Mouse (Mus musculus): ENCODE measurements around the gene Tgtp2.
"Not testable (repeated sequence)": the region's sequence is repeated elsewhere in the genome, so short reads cannot be mapped to it uniquely, and the experiment has no call there.

Gene Tgtp2

GRCm38 (mm10) chr11:49084875-49085274 is 20.9 kb upstream of the Tgtp2 start:
- no peak for DNase-seq (ENCODE audit: low spot score)

GRCm38 (mm10) chr11:49084385-49084784 is 20.4 kb upstream of the Tgtp2 start:
- no peak for DNase-seq (ENCODE audit: low spot score)

- no peak for DNase-seq (ENCODE audit: low spot score)
These were observed 19.8 kb upstream of the Tgtp2 start for GRCm38 (mm10) chr11:49083808-49084207.

- DNase-seq (ENCODE audit: low spot score) = no peak
These were observed 19.1 kb upstream of the Tgtp2 start for GRCm38 (mm10) chr11:49083146-49083545.

- DNase-seq (ENCODE audit: low spot score) = no peak
These were observed 17.9 kb upstream of the Tgtp2 start for GRCm38 (mm10) chr11:49081886-49082285.

- DNase-seq (ENCODE audit: low spot score) = no peak
These were observed 17.4 kb upstream of the Tgtp2 start for GRCm38 (mm10) chr11:49081356-49081755.

GRCm38 (mm10) chr11:49080636-49081035 is 16.6 kb upstream of the Tgtp2 start:
- no peak for DNase-seq (ENCODE audit: low spot score)

GRCm38 (mm10) chr11:49078719-49079118 is 14.7 kb upstream of the Tgtp2 start:
- no peak for DNase-seq (ENCODE audit: low spot score)

GRCm38 (mm10) chr11:49077012-49077411 is 13.0 kb upstream of the Tgtp2 start:
- DNase-seq (ENCODE audit: low spot score) = no peak

- not testable (repeated sequence) for DNase-seq (ENCODE audit: low spot score)
These were observed 12.2 kb upstream of the Tgtp2 start, which contains the start of gene Ifi47 for GRCm38 (mm10) chr11:49076001-49076757. Gene Ifi47, plus strand, starts transcription at chr11:49076587.

- no peak for DNase-seq (ENCODE audit: low spot score)
These were observed 4.4 kb upstream of the Tgtp2 start for GRCm38 (mm10) chr11:49068358-49068757.

GRCm38 (mm10) chr11:49061865-49062264 is 2.1 kb downstream of the Tgtp2 start:
- not testable (repeated sequence) for DNase-seq (ENCODE audit: low spot score)

- DNase-seq (ENCODE audit: low spot score) = not testable (repeated sequence)
These were observed 3.9 kb downstream of the Tgtp2 start for GRCm38 (mm10) chr11:49060061-49060460.

- DNase-seq (ENCODE audit: low spot score) = not testable (repeated sequence)
These were observed 12.1 kb downstream of the Tgtp2 start for GRCm38 (mm10) chr11:49051894-49052293.

GRCm38 (mm10) chr11:49051093-49051891 is 12.7 kb downstream of the Tgtp2 start, which contains the start of gene 9930111J21Rik2:
Gene 9930111J21Rik2, minus strand, starts transcription at chr11:49051242.
- not testable (repeated sequence) for DNase-seq (ENCODE audit: low spot score)

GRCm38 (mm10) chr11:49050064-49050463 is 13.9 kb downstream of the Tgtp2 start:
- not testable (repeated sequence) for DNase-seq (ENCODE audit: low spot score)

- DNase-seq (ENCODE audit: low spot score) = not testable (repeated sequence)
These were observed 51.9 kb downstream of the Tgtp2 start for GRCm38 (mm10) chr11:49012074-49012473.
